Mouse (Mus musculus): ENCODE data around the gene Ncoa1. TPM values are rescaled to one million over a fixed set of nuclear protein-coding genes. Genes with fewer than 3 reads are reported as not detected.

Ncoa1 gene
- total RNA-seq, 1 experiment: 13.3 TPM

DNA sequence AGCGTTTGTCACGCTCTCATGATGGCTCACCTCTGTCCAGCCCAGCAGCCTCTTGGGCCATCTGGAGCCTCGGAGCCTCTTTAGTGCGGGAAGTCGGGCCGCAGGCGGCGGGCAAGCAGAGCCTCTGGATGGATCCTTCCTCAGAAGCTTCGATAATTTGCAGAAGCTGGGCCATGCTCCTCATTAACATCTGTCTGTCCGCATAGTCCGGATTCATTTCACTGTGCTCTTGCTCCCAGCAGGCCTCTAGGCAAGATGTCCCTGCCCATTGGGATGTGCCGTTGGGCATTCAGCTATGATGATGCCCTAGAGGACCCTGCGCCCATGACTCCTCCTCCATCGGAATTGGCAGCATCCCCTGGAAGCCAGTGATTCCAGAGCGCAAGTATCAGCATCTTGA, 239.5 kb downstream of the Ncoa1 start:
- Histone ChIP-seq H3K9ac (ENCODE audit: insufficient read depth, low read depth, low read length, poor library complexity, severe bottlenecking) (0 out of 2 replicates have a peak overlapping the region, but pooled peaks have one; percentile 24), H3K4me3 (ENCODE audit: insufficient read depth in 1 of 2, low read depth in 1 of 2, low read length in 2 of 2, poor library complexity in 1 of 2, severe bottlenecking in 1 of 2) (no peak overlapping the region), H3K27ac (ENCODE audit: insufficient read depth, low read depth, low read length, poor library complexity, severe bottlenecking) (no peak overlapping the region), H3K9me3 (ENCODE audit: control insufficient read depth, insufficient read depth, low read depth, low read length) (no peaks in the 10 kb centered on the region), H3K36me3 (ENCODE audit: control insufficient read depth, insufficient read depth, low read length, poor library complexity, severe bottlenecking) (no peaks in the 10 kb centered on the region), H3K4me1 (ENCODE audit: control insufficient read depth in 2 of 2, insufficient read depth in 2 of 2, low read length in 2 of 2, poor library complexity in 1 of 2) (peaks cover 3 to 8% of the 10 kb centered on the region in 2 experiments; a peak in 3 of 4 replicates)
- in situ Hi-C loops (cut with MboI; ENCODE audit: low sequenced_read_pairs in 2 of 2, unreplicated experiment in 2 of 2): no loop called here
- no peak for TF ChIP-seq ZC3H11A (IDR thresholded peaks at IDR 0.05; ENCODE audit: borderline replicate concordance, low read depth, low read length)
- TF ChIP-seq MAFK (IDR thresholded peaks at IDR 0.05; ENCODE audit: insufficient read depth, low read depth, low read length): no peak
- TF ChIP-seq ZNF384 (IDR thresholded peaks at IDR 0.05; ENCODE audit: low read depth, low read length): no peak
- TF ChIP-seq HCFC1 (IDR thresholded peaks at IDR 0.05; ENCODE audit: borderline replicate concordance, insufficient read depth, low read length): no peak
- no peak for TF ChIP-seq CHD2 (IDR thresholded peaks at IDR 0.05; ENCODE audit: low read depth, low read length)
- no peak for DNase-seq (ENCODE audit: low read depth, low spot score)

DNA sequence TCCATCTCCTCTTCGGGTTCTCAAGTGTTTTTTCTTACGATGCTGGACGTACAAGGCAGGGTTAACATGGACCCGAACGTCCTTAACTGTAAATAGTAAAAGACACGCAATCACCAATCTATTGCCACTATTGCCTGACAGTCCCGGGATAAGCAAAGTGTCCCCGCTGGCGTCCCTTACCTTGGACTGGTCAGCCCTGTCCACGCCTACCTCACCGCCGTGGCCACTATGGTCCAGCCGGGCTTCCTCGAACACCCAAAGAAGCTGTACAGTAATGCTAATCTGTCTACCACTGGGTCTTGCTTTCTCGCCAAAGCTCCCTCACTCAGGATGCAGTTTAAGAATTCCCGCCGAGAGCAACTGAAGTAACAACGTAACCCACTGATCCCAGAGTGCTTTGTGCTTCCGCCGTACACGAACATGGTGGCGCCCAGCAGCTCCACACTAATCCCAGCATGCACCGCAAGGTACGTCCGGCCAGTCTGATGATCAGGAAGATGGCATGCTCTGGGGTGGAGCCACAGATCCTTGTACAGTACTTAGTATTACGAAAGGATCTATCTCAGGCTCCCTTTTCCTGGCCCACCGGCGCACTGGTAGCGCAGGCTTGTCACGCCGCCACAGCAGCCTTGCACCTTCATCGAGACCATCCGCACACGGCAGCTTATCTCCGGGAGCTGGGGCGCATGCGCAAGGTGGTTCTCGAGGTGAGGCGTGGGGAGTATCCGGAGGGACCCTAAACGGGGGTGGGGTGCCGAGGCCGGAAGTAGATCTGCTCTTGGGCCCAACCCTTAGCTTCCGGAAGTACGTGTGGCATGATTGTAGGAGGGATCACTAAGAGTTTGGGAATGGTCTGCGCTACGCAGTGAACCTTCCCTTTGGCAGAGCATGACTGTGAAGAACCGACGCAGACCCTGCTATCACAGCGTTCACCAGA, 243.1 kb downstream of the Ncoa1 start, which contains the start of the genes Ptrhd1 and Cenpo:
Ptrhd1 (plus strand) TSS at position 456 of the 937 bp plus-strand sequence.
Cenpo (minus strand) TSS at position 723 of the 937 bp plus-strand sequence.
- TF ChIP-seq ZNF384 (IDR thresholded peaks at IDR 0.05; ENCODE audit: low read depth, low read length): no peak
- TF ChIP-seq HCFC1 (IDR thresholded peaks at IDR 0.05; ENCODE audit: borderline replicate concordance, insufficient read depth, low read length): peak; percentile 94
- peak; percentile 97 for DNase-seq (ENCODE audit: low read depth, low spot score)
- peak within 1 kb of the TSS; percentile 97 for H3K9ac ChIP-seq (ENCODE audit: insufficient read depth, low read depth, low read length, poor library complexity, severe bottlenecking)
- peaks cover 7% of the 10 kb centered on the region; the same call in 1 of the 2 replicates for H3K36me3 ChIP-seq (ENCODE audit: control insufficient read depth, insufficient read depth, low read length, poor library complexity, severe bottlenecking)
- H3K27ac ChIP-seq (ENCODE audit: insufficient read depth, low read depth, low read length, poor library complexity, severe bottlenecking): peak within 1 kb of the TSS; percentile 98
- in situ Hi-C loops (cut with MboI; ENCODE audit: low sequenced_read_pairs in 2 of 2, unreplicated experiment in 2 of 2): no loop called here
- H3K4me3 ChIP-seq (ENCODE audit: insufficient read depth in 1 of 2, low read depth in 1 of 2, low read length in 2 of 2, poor library complexity in 1 of 2, severe bottlenecking in 1 of 2): peak within 1 kb of the TSS; percentile 78 to 89
- no peaks in the 10 kb centered on the region for H3K9me3 ChIP-seq (ENCODE audit: control insufficient read depth, insufficient read depth, low read depth, low read length)
- H3K4me1 ChIP-seq (ENCODE audit: control insufficient read depth in 2 of 2, insufficient read depth in 2 of 2, low read length in 2 of 2, poor library complexity in 1 of 2): peaks cover 3 to 4% of the 10 kb centered on the region in 2 experiments; a peak in 2 of 4 replicates

GRCm38 (mm10) chr12:4232777-4233176, 244.2 kb downstream of the Ncoa1 start:
- peak overlapping the region in 1 of 2 experiments; percentile 78; a peak in 2 of 4 replicates for H3K4me3 ChIP-seq (ENCODE audit: insufficient read depth in 1 of 2, low read depth in 1 of 2, low read length in 2 of 2, poor library complexity in 1 of 2, severe bottlenecking in 1 of 2)
- peaks cover 11% of the 10 kb centered on the region; the same call in 1 of the 2 replicates for H3K36me3 ChIP-seq (ENCODE audit: control insufficient read depth, insufficient read depth, low read length, poor library complexity, severe bottlenecking)
- no peak overlapping the region for H3K27ac ChIP-seq (ENCODE audit: insufficient read depth, low read depth, low read length, poor library complexity, severe bottlenecking)
- no peak for DNase-seq (ENCODE audit: low read depth, low spot score)
- no peak overlapping the region for H3K9ac ChIP-seq (ENCODE audit: insufficient read depth, low read depth, low read length, poor library complexity, severe bottlenecking)
- H3K4me1 ChIP-seq (ENCODE audit: control insufficient read depth in 2 of 2, insufficient read depth in 2 of 2, low read length in 2 of 2, poor library complexity in 1 of 2): peaks cover 3 to 4% of the 10 kb centered on the region in 2 experiments; a peak in 2 of 4 replicates
- H3K9me3 ChIP-seq (ENCODE audit: control insufficient read depth, insufficient read depth, low read depth, low read length): no peaks in the 10 kb centered on the region
- in situ Hi-C loops (cut with MboI; ENCODE audit: low sequenced_read_pairs in 2 of 2, unreplicated experiment in 2 of 2): no loop called here
- TF ChIP-seq MAFK (IDR thresholded peaks at IDR 0.05; ENCODE audit: insufficient read depth, low read depth, low read length): no peak
- no peak for TF ChIP-seq CHD2 (IDR thresholded peaks at IDR 0.05; ENCODE audit: low read depth, low read length)
- no peak for TF ChIP-seq ZNF384 (IDR thresholded peaks at IDR 0.05; ENCODE audit: low read depth, low read length)
- TF ChIP-seq HCFC1 (IDR thresholded peaks at IDR 0.05; ENCODE audit: borderline replicate concordance, insufficient read depth, low read length): no peak
- TF ChIP-seq ZC3H11A (IDR thresholded peaks at IDR 0.05; ENCODE audit: borderline replicate concordance, low read depth, low read length): no peak

- Histone ChIP-seq H3K9me3 (ENCODE audit: control insufficient read depth, insufficient read depth, low read depth, low read length) (no peaks in the 10 kb centered on the region), H3K36me3 (ENCODE audit: control insufficient read depth, insufficient read depth, low read length, poor library complexity, severe bottlenecking) (peaks cover 24% of the 10 kb centered on the region)
- no peak for TF ChIP-seq ZNF384 (IDR thresholded peaks at IDR 0.05; ENCODE audit: low read depth, low read length)
- TF ChIP-seq HCFC1 (IDR thresholded peaks at IDR 0.05; ENCODE audit: borderline replicate concordance, insufficient read depth, low read length): no peak
- TF ChIP-seq ZC3H11A (IDR thresholded peaks at IDR 0.05; ENCODE audit: borderline replicate concordance, low read depth, low read length): no peak
- TF ChIP-seq MAFK (IDR thresholded peaks at IDR 0.05; ENCODE audit: insufficient read depth, low read depth, low read length): no peak
- no peak for TF ChIP-seq CHD2 (IDR thresholded peaks at IDR 0.05; ENCODE audit: low read depth, low read length)
Observed at GRCm38 (mm10) chr12:4230156-4230555, 246.8 kb downstream of the Ncoa1 start.

More at GRCm38 (mm10) chr12:4230156-4230555, 246.8 kb downstream of the Ncoa1 start:
- H3K4me1 ChIP-seq (ENCODE audit: control insufficient read depth in 2 of 2, insufficient read depth in 2 of 2, low read length in 2 of 2, poor library complexity in 1 of 2): peaks cover 3 to 4% of the 10 kb centered on the region in 2 experiments; a peak in 2 of 4 replicates
- in situ Hi-C loops (cut with MboI; ENCODE audit: low sequenced_read_pairs in 2 of 2, unreplicated experiment in 2 of 2): no loop called here
- no peak overlapping the region for H3K9ac ChIP-seq (ENCODE audit: insufficient read depth, low read depth, low read length, poor library complexity, severe bottlenecking)
- DNase-seq (ENCODE audit: low read depth, low spot score): no peak
- H3K4me3 ChIP-seq (ENCODE audit: insufficient read depth in 1 of 2, low read depth in 1 of 2, low read length in 2 of 2, poor library complexity in 1 of 2, severe bottlenecking in 1 of 2): no peak overlapping the region
- no peak overlapping the region for H3K27ac ChIP-seq (ENCODE audit: insufficient read depth, low read depth, low read length, poor library complexity, severe bottlenecking)
